Mouse (Mus musculus): Measurements from ENCODE around the gene Usp43. TPM values are rescaled to one million over a fixed set of nuclear protein-coding genes. Genes with fewer than 3 reads are reported as not detected.

Usp43 gene
- polyA plus RNA-seq (2012; rRNA removed): 3.9 TPM in 2 replicates

DNA sequence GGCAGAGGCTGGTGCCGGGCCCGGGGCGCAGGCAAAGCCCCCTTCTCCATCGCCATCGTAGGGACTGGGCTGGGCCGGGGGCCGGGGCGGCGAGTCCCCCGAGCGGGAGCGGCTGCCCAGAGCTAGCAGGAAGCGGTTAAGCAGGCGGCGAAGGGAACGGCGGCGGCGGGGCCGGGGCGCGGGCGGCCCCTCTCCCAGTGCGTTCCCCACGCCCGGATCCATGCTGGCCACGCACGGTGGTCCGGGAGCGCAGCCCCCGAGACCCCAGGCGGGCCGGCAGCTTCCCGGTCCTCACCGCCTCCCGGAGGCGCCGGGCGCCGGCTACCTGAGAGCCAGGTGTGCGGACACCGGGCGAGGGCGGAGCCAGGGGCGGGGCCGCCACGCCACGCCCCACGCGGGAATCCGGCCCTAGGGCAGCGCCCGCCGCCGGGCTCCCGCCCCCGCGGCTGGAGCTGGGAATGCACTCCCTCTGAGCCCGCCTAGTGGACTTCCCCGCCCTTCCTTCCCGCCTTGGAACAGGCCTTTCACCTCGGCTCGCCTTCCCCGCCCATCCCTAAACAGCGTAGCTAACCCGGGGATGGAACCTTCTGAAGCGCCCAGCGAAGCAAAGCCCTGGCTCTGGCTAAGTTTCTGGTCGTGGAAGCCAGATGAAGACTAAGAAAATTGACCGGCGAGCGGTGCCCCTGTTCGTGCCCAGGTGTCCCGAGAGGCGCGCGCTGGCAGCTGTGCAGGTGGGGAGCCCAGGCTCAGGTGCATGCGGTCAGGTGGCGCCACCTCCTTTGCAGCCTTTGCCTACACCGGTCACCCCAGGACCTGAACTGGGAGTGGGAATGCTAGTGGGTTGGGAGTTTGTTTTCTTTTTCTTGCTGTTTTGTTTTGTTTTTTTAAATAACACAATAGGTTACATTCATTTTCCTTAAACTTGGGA lies at the start of gene Usp43:
Gene Usp43, minus strand, starts transcription at position 327 of the 928 bp plus-strand sequence.
- DNase-seq (ENCODE audit: low spot score): peak; percentile 69

- DNase-seq (ENCODE audit: low spot score): no peak
Measured at GRCm38 (mm10) chr11:67967831-67968230, 45.9 kb upstream of the Usp43 start.

GRCm38 (mm10) chr11:67965905-67966878 lies 44.2 kb upstream of the Usp43 start, which contains the start of gene Stx8:
Gene Stx8 (plus strand): TSS chr11:67966193.
- peak; percentile 97 for DNase-seq (ENCODE audit: low spot score)

DNA sequence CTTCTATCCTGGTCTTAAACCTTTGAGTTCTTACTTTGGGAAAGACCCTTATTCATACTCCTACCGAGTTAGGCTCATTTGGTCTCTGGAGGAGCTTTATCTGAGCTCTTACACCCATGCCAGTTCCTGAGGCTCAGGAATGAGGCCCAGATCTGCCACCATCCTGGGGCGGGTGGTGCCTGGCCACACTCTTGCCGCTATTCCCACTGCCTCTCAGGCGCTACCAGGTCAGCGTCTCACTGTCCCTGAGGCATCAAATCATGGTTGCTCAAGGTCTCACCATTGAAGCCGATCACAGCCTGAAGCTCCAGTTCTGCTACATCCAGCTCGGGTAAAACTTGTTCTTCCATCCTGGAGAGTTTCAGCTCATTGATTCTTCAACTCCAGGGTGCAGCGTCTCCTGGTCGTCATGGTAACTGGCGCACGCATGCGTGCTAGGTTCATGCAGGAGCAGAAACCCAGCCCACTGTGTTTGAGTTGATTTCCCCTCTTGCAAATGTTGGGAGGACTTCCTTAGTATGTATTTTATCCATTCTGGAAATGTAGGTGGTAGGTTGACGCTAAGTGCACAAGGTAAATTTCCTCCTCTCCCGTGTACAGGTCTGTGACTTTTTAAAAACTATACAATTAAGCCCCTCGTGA lies 43.4 kb upstream of the Usp43 start, which contains the start of gene Cfap52:
Gene Cfap52, minus strand, starts transcription at position 410 of the 642 bp plus-strand sequence.
- DNase-seq (ENCODE audit: low spot score): peak; percentile 64

GRCm38 (mm10) chr11:67964110-67964509 lies 42.2 kb upstream of the Usp43 start:
- no peak for DNase-seq (ENCODE audit: low spot score)

GRCm38 (mm10) chr11:67954413-67954812 lies 32.5 kb upstream of the Usp43 start:
- no peak for DNase-seq (ENCODE audit: low spot score)

DNA sequence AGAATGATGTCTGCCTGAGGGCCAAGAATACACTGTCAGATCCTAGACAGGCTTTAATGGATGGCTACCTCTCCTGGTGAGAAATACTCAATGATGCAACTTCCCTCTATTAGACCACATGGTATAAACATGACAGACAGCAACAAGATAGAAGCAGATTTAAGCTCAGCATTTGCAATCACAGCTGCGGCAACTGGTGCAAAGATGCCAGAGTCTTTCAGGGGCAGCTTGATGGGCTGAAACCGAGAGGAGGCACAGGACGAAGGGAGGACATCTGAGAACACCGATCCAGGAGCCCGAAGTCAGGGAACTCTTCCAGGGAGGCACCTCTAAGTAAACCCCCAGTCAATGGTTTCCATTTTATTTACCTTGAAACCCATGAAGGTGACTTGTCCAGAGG lies 31.7 kb upstream of the Usp43 start:
- DNase-seq (ENCODE audit: low spot score): no peak

GRCm38 (mm10) chr11:67949475-67949874 lies 27.5 kb upstream of the Usp43 start:
- DNase-seq (ENCODE audit: low spot score): no peak

DNA sequence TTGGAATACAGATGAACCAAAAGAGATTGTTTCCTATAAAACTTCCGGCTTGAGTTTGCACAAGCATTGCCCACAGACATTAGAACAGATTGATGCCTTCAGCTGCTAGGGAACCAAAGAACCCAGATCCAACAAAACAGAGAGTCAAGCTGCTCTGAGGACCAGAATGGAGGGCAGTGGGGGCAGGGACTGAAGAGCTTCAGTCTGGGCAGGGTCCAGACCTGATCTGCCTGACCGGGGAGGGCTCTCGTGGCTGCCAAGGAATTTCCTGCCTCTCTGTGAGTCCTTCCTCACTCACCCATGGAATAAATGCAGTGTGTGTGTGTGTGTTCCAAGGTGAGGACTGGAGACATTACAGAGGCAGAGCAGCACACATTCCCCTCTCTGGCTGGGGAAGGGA lies 26.3 kb upstream of the Usp43 start:
- DNase-seq (ENCODE audit: low spot score): no peak

GRCm38 (mm10) chr11:67932156-67932555 lies 10.2 kb upstream of the Usp43 start:
- DNase-seq (ENCODE audit: low spot score): no peak

GRCm38 (mm10) chr11:67926348-67927055 lies 4.5 kb upstream of the Usp43 start:
- no peak for DNase-seq (ENCODE audit: low spot score)

GRCm38 (mm10) chr11:67925000-67925399 lies 3.0 kb upstream of the Usp43 start:
- DNase-seq (ENCODE audit: low spot score): no peak

GRCm38 (mm10) chr11:67923720-67924119 lies 1.8 kb upstream of the Usp43 start:
- DNase-seq (ENCODE audit: low spot score): no peak

GRCm38 (mm10) chr11:67922755-67923125 lies 787 bp upstream of the Usp43 start:
- peak; percentile 37 for DNase-seq (ENCODE audit: low spot score)

DNA sequence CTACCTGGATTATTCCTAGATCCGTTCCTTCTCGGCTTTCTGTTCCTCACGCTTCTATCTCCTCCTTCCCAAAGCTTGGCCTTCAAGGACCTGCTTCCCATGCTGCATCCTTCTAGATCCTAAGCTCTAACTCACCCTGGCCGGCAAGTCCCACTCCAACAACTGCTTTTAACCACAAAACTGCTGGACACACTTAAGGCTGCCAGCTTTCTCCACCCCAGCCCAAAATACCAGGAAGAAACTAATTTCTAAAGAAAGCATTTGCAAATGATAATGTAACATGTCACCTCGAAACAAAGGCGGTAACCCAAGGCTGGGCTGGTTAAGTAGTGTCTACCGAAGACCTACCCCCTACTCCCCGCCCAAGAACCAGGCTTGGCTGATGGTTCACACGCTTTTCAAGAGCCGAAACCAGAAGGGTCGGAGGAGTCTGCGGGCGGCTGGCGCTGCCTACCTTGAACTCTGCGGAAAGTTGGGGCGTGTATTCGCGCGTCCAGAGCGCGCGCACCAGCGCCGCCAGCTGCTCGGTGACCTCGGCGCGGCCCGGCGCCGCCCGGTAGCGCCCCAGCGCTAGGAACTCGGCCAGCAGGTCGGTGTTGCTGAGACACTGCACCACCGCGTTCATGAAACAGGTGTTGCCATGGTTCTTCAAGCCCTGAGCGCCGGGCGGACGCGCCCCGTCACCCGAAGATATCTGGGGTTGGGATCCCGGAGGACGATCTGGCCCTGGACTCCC lies 694 bp downstream of the Usp43 start:
- DNase-seq (ENCODE audit: low spot score): peak; percentile 59

- DNase-seq (ENCODE audit: low spot score): no peak
Measured at GRCm38 (mm10) chr11:67920226-67920960, 1.6 kb downstream of the Usp43 start.

DNA sequence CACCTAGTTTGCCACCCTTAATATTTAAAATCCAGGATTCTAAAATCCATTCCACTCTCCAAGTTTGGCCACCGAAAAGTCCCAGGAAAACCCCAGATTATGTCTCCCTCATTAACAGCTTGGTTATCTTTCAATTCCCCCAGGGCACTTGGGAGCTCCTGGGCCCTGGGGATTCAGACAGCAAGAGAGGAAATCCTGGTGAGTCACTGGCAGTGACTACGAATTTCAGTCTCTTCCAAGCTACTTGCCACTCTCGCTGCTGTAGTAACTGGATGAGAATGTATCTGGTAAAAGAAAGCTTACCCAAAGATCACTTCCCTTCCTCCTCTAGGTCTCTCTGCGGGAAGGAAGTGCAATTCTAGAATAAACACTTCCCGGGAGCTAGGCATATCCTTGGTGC lies 2.4 kb downstream of the Usp43 start:
- DNase-seq (ENCODE audit: low spot score): no peak

GRCm38 (mm10) chr11:67917126-67917525 lies 4.8 kb downstream of the Usp43 start:
- DNase-seq (ENCODE audit: low spot score): no peak

- DNase-seq (ENCODE audit: low spot score): no peak
Measured at GRCm38 (mm10) chr11:67911074-67911473, 10.9 kb downstream of the Usp43 start.

DNA sequence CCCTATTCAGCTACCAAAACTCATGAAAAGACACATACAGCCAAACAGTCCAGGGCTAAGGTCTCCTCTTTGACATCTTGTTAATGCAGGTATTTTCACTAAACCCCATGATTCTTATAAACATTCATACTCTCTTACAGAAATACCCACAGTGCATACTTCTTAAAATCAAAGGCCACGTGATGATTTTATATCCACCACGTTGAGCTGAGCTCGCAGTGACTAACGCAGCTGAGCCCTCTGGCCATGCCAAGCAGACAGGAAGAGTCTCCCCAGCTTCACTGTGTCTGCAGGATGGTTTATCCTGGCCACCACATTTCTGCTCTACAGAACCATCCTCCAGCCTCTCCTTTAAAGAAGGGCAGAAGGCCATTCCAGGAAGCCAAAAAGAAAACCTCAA lies 18.2 kb downstream of the Usp43 start:
- no peak for DNase-seq (ENCODE audit: low spot score)
